Mouse (Mus musculus) colon, adult 2 months (tissue): ENCODE measurements around the gene Gpc3. TPM values are rescaled to one million over a fixed set of nuclear protein-coding genes. Genes with fewer than 3 reads are reported as not detected.

Source experiments
- polyA plus RNA-seq: library from polyadenylated mRNA; depleted of rRNA; stranded (reverse); fragments of >200 nt; gene quantifications from 2 replicates; pipeline ENCODE4 v1.2.3, GENCODE M21; 2012; rRNA removed

Gpc3 gene
- polyA plus RNA-seq = 9.1 and 12.5 TPM in 2 replicates

GRCm38 (mm10) chrX:52613328-52614030 is at the start of gene Gpc3:
Gpc3 (minus strand) TSS chrX:52613950.

Other genes starting within 250 kb of the Gpc3 start
- not detected in 2 replicates for gene Ccdc160, start 177.2 kb upstream of the Gpc3 start, polyA plus RNA-seq